16 mouse cellular contexts compared by ENCODE assay signal in the genomic region with DNA sequence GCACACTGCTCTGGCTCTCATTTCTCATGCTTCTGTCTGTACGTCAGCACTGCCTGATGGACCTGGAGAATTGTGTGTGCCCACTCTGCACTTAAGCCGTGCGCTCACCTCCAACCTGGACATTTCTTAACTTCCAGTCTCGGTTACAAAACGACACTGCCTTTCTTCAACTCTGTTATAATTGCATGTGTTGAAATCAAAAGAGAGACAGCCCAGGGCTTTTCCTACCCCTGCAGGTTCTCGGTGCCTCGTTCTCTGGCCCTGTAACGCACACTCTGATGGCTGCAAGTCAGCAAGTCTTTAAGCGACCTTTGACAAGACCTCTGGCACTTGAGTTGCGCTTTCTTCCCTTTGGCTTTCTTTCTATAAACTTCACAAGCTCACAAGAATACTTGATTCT.
"Had no signal": no experiment of that assay in that cellular context is flagged by ENCODE, and none has a peak within 500 bp of the region (broad histone marks: within the 10 kb centered on the region; RNA-seq: fewer than 3 reads in every experiment).

No protein-coding gene starts in this region.

- H3K4me3 ChIP-seq: midbrain, embryonic 10.5 days; midbrain, embryonic 12.5 days; myocyte; neural tube, embryonic 13.5 days; neural tube, embryonic 15.5 days had no signal

- H3K4me1 ChIP-seq: midbrain, embryonic 12.5 days had no signal

- H3K27ac ChIP-seq: liver, embryonic 14.5 days; midbrain, embryonic 10.5 days; midbrain, embryonic 12.5 days; neural tube, embryonic 13.5 days; neural tube, embryonic 15.5 days had no signal

- H3K36me3 ChIP-seq: midbrain, embryonic 10.5 days; midbrain, embryonic 12.5 days; neural tube, embryonic 13.5 days; neural tube, embryonic 15.5 days had no signal

- H3K9me3 ChIP-seq: midbrain, embryonic 10.5 days; midbrain, embryonic 12.5 days; neural tube, embryonic 13.5 days; neural tube, embryonic 15.5 days had no signal

- H3K27me3 ChIP-seq: midbrain, embryonic 12.5 days; neural tube, embryonic 13.5 days; neural tube, embryonic 15.5 days had no signal

- ATAC-seq: midbrain, embryonic 16.5 days had no signal

- DNase-seq: lung, adult 18-20 months; lung, embryonic 14.5 days; lung, postnatal 10 days; lung, postnatal 4 days; midbrain, embryonic 14.5 days; right cerebral cortex, postnatal 14 days; thymus, adult 18-20 months; thymus, postnatal 14 days; thymus, postnatal 36 days had no signal
